Mouse (Mus musculus) ES-E14 (cell line): ENCODE measurements around the gene Efl1.

Source experiments
- CHD2 ChIP-seq: IDR thresholded peaks from 2 replicates; pipeline ENCODE4 v1.6.1; 2014; ENCODE audit warnings: mild to moderate bottlenecking, low read depth, low read length, inconsistent platforms
- MAFK ChIP-seq: IDR thresholded peaks from 2 replicates; pipeline ENCODE4 v1.6.1; 2014; ENCODE audit warnings: mild to moderate bottlenecking, low read depth, low read length, inconsistent platforms; ENCODE audit not compliant: insufficient read depth
- ZNF384 ChIP-seq: IDR thresholded peaks from 2 replicates; pipeline ENCODE4 v1.6.1; 2012; ENCODE audit warnings: low read depth, low read length, inconsistent platforms

GRCm38 (mm10) chr7:82819541-82819940 lies 171.1 kb downstream of the Efl1 start:
- TF ChIP-seq ZNF384 (no peak), MAFK (no peak), CHD2 (no peak)
